Mouse (Mus musculus) bone marrow, adult 2 months (tissue): ENCODE results near the gene Ankrd24. TPM values are rescaled to one million over a fixed set of nuclear protein-coding genes. Genes with fewer than 3 reads are reported as not detected.

Experiments
- H3K27ac ChIP-seq: fragments of 200-500 bp; 2 replicates; pipeline ENCODE4 v1.5.1; 2012; ENCODE audit warnings: low read depth, mild to moderate bottlenecking, control low read depth, inconsistent platforms, low read length; ENCODE audit not compliant: control insufficient read depth, poor library complexity, insufficient read depth
- H3K4me1 ChIP-seq: fragments of 200-500 bp; 2 replicates; pipeline ENCODE4 v1.6.1; 2011; ENCODE audit warnings: low read length; ENCODE audit not compliant: control insufficient read depth, insufficient read depth
- H3K4me3 ChIP-seq: fragments of 200-500 bp; replicated peaks from 2 replicates; pipeline ENCODE3; 2011; ENCODE audit warnings: mild to moderate bottlenecking, low read depth, low read length, control low read depth; ENCODE audit not compliant: control insufficient read depth
- CTCF ChIP-seq: fragments of 200-500 bp; IDR thresholded peaks from 2 replicates; pipeline ENCODE4 v1.5.1; 2011; ENCODE audit warnings: low read length, control low read depth; ENCODE audit not compliant: control insufficient read depth, insufficient read depth
- POLR2A ChIP-seq: fragments of 200-500 bp; IDR thresholded peaks from 2 replicates; pipeline ENCODE4 v1.6.1; 2011; ENCODE audit warnings: low read depth, mild to moderate bottlenecking, control low read depth, low read length, borderline replicate concordance; ENCODE audit not compliant: control insufficient read depth
- WGBS: fragments of 180-500 bp; shearing (Covaris S2); methylation state at CpG from one replicate; pipeline ENCODE4 v1.1.7; 2018; 5-methylcytosine and 5-hydroxymethylcytosine counted together
- polyA plus RNA-seq: library from polyadenylated mRNA; stranded (reverse); fragments of >200 nt; gene quantifications from 2 replicates; pipeline ENCODE4 v1.2.4, GENCODE M21; 2011; ENCODE audit warnings: low replicate concordance; ENCODE audit not compliant: missing spikeins, insufficient read depth, insufficient read length

Gene Ankrd24
- polyA plus RNA-seq, 1 experiment: 11.1 TPM

GRCm38 (mm10) chr10:81595599-81595998 lies 32.7 kb upstream of the Ankrd24 start:
- Histone ChIP-seq H3K27ac (no peak overlapping the region), H3K4me3 (no peak overlapping the region), H3K4me1 (peaks cover 6% of the 10 kb centered on the region)
- no peak for TF ChIP-seq CTCF
- no peak for TF ChIP-seq POLR2A
- WGBS: 67% methylated on average over 5 of the region's 5 CpGs

- Histone ChIP-seq H3K4me3 (no peak overlapping the region), H3K27ac (no peak overlapping the region), H3K4me1 (peaks cover 7% of the 10 kb centered on the region)
- WGBS: 15% methylated on average over 10 of the region's 10 CpGs
- TF ChIP-seq CTCF (no peak), POLR2A (no peak)
These were observed 31.7 kb upstream of the Ankrd24 start for GRCm38 (mm10) chr10:81596611-81597010.

- H3K4me1 ChIP-seq: peaks cover 9% of the 10 kb centered on the region
- H3K4me3 ChIP-seq: peak overlapping the region; percentile 12
- WGBS: 3% methylated on average over 12 of the region's 12 CpGs
- no peak overlapping the region for H3K27ac ChIP-seq
- TF ChIP-seq CTCF: no peak
- no peak for TF ChIP-seq POLR2A
These were observed 31.0 kb upstream of the Ankrd24 start for GRCm38 (mm10) chr10:81597137-81597950.

GRCm38 (mm10) chr10:81598342-81598741 lies 30.0 kb upstream of the Ankrd24 start:
- no peak overlapping the region for H3K4me3 ChIP-seq
- H3K4me1 ChIP-seq: peaks cover 10% of the 10 kb centered on the region
- no peak overlapping the region for H3K27ac ChIP-seq
- WGBS: 52% methylated on average over 3 of the region's 3 CpGs
- TF ChIP-seq CTCF: no peak
- TF ChIP-seq POLR2A: no peak

- no peak for TF ChIP-seq CTCF
- no peak for TF ChIP-seq POLR2A
- Histone ChIP-seq H3K4me1 (peaks cover 10% of the 10 kb centered on the region), H3K27ac (no peak overlapping the region), H3K4me3 (no peak overlapping the region)
- 59% methylated on average over 6 of the region's 6 CpGs for WGBS
These were observed 29.5 kb upstream of the Ankrd24 start for GRCm38 (mm10) chr10:81598871-81599270.

GRCm38 (mm10) chr10:81599630-81600029 lies 28.7 kb upstream of the Ankrd24 start:
- 55% methylated on average over 5 of the region's 5 CpGs for WGBS
- TF ChIP-seq POLR2A (no peak), CTCF (no peak)
- Histone ChIP-seq H3K4me3 (no peak overlapping the region), H3K27ac (no peak overlapping the region), H3K4me1 (peaks cover 13% of the 10 kb centered on the region)

GRCm38 (mm10) chr10:81600096-81600495 lies 28.2 kb upstream of the Ankrd24 start:
- Histone ChIP-seq H3K4me1 (peaks cover 14% of the 10 kb centered on the region), H3K27ac (no peak overlapping the region), H3K4me3 (no peak overlapping the region)
- 44% methylated on average over 10 of the region's 10 CpGs for WGBS
- no peak for TF ChIP-seq CTCF
- TF ChIP-seq POLR2A: no peak

- H3K27ac ChIP-seq: peak within 1 kb of the TSS; percentile 0; the same call in 1 of the 2 replicates
- peaks cover 14% of the 10 kb centered on the region for H3K4me1 ChIP-seq
- WGBS: under 1% methylated on average over 28 of the region's 28 CpGs
- TF ChIP-seq CTCF (no peak), POLR2A (peak; percentile 45; the same call in 1 of the 2 replicates)
- peak within 1 kb of the TSS; percentile 63 for H3K4me3 ChIP-seq
These were observed 27.6 kb upstream of the Ankrd24 start, which contains the start of gene Tle6 for GRCm38 (mm10) chr10:81600738-81601203. Gene Tle6 (minus strand): TSS chr10:81601073.
